Mouse (Mus musculus) brain, embryonic 14.5 days (tissue): ENCODE data around the gene Cenpv.

ENCODE experiments used
- CTCF ChIP-seq: fragments of 200-500 bp; IDR thresholded peaks from 2 replicates; pipeline ENCODE4 v1.5.1; 2012; ENCODE audit warnings: inconsistent platforms, mild to moderate bottlenecking, moderate library complexity, borderline replicate concordance; ENCODE audit not compliant: insufficient read depth, insufficient read length; ENCODE audit errors: extremely low read depth
- POLR2A ChIP-seq: fragments of 200-500 bp; IDR thresholded peaks from 2 replicates; pipeline ENCODE4 v1.6.1; 2012; ENCODE audit warnings: mild to moderate bottlenecking, inconsistent platforms, borderline replicate concordance; ENCODE audit not compliant: poor library complexity, insufficient read depth, insufficient read length, severe bottlenecking; ENCODE audit errors: extremely low read depth

- TF ChIP-seq CTCF (no peak), POLR2A (no peak)
Measured at GRCm38 (mm10) chr11:62576530-62577152, 37.6 kb upstream of the Cenpv start.
